Mouse (Mus musculus) adrenal gland, adult 2 months (tissue): ENCODE measurements around the gene Plk3. TPM values are rescaled to one million over a fixed set of nuclear protein-coding genes. Genes with fewer than 3 reads are reported as not detected.

Experiments
- DNase-seq: peaks from one replicate; pipeline ENCODE4 v3.0.0; 2021
- polyA plus RNA-seq: library from polyadenylated mRNA; depleted of rRNA; stranded (reverse); fragments of >200 nt; gene quantifications from 2 replicates; pipeline ENCODE4 v1.2.3, GENCODE M21; 2012
- total RNA-seq, 2 experiments: library from RNA; stranded (reverse); gene quantifications; 2 replicates each; pipeline ENCODE4 v1.2.3; 2021

Plk3 gene
- total and polyA plus RNA-seq, 3 experiments: 8.4 to 23.6 (median 11.3) TPM

DNA sequence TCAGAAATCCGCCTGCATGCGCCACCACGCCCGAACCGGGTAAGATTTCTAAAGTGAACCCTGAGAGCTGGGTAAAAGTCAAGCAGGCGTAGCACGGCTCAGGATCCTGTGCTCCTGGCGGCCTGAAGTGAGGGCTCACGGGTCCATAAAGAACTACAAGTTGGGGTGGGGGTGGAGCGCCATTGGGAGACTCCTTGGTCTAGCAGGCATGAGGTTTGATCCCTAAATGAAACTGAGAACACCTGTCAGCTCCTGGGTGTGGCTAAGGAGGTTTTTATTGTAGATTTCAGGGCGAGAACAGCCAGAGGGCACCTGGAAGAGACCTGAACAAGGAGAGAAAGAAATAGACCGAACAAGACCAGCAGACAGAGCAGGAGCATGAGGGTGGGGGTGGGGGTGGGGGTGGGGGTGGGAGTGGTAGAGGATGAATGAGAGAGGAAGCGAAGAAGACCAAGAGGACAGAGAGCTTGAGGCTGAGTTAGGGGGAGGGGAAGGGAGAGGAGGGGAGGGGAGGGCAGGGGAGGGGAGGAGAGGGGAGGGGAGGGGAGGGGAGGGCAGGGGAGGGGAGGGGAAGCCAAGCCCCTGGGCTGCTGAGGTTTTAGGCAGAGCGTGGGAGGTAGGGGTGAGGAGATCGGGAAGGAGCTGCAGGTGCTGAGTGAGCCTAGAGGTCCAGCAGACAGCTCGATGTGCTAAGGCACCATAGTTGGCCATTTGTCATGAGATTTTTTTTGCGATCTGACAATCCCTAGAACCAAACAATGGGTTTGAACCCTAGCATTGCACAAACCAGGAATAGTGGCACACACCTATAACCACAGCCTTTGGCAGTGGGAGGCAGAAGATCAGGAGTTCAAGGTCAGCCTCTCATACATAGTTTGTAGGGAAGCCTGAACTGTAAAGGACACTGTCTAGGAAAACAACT, 4.8 kb upstream of the Plk3 start:
- no peak for DNase-seq

DNA sequence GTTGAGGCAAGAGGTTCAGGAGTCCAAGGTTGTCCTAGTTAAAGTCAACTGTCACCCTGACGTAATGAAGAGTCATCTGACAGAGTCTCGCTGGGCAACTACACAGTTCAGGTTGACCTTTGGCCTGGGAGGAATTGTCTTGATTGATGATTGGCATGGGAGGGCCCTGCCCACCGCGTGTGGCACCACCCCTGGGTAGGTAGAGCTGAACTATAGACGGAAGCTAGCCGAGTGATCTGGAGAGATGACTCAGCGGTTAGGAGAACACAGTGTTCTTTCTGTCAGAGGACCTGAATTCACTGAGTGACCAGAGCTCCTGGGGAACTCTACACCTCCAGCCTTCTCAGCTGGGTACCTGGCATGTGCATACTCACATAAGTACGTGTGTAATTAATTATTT, 2.3 kb upstream of the Plk3 start:
- DNase-seq: peak; percentile 91

DNA sequence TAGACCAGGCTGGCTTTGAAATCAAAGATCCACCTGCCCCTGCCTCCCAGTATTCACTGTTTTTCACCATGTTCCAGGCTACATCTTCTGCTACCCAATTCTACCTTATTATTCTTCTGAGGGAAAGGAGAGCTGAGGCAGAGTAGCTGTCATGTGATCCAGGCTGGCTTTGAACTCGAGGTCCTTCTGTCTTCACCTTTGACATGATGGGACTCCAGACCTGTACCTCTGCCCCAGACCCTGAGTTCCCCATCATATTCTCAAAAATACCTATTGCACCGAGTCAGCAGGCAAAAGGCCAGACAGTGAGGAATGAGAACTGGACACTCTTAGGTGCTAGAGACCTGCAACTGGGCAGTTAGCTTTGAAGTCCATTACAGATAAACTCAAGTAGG, 835 bp upstream of the Plk3 start:
- DNase-seq: no peak

DNA sequence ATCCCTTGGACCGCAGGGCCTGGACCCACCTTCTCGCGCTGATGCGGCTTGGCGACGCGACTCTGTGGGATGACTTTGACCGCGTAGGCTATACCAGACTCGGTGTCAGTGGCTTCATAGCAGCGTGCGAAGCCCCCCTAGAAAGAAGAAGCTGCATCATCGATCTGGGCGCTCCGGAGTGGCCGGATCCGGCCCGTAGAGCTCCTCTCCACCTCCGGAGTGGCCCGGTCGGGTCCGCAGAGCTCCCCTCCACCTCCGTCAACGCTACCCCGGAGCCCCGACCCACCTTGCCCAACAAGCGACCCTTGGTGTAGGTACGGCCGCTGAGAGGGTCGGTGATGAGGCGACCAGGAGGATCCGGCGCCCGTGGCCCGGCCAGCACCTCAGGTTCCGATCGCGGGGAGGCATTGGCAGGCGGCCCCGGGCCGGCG, 382 bp downstream of the Plk3 start:
- no peak for DNase-seq

DNA sequence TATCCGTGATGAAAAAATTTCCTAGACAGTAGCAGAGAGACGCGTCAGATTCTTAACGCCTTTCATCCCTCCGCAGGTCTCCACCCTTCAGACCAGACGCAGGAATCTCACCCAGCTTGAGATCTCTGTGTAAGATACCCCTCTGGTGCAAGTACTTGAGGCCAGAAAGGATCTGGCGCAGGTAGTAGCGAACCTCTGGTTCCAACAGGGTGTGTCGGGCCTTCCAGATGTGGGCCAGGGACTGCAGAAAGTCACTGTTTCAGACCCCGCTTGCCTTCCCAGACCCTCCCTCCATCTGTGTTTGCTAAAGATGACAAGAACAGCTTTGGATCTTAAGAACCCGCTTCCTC, 994 bp downstream of the Plk3 start:
- DNase-seq: no peak

DNA sequence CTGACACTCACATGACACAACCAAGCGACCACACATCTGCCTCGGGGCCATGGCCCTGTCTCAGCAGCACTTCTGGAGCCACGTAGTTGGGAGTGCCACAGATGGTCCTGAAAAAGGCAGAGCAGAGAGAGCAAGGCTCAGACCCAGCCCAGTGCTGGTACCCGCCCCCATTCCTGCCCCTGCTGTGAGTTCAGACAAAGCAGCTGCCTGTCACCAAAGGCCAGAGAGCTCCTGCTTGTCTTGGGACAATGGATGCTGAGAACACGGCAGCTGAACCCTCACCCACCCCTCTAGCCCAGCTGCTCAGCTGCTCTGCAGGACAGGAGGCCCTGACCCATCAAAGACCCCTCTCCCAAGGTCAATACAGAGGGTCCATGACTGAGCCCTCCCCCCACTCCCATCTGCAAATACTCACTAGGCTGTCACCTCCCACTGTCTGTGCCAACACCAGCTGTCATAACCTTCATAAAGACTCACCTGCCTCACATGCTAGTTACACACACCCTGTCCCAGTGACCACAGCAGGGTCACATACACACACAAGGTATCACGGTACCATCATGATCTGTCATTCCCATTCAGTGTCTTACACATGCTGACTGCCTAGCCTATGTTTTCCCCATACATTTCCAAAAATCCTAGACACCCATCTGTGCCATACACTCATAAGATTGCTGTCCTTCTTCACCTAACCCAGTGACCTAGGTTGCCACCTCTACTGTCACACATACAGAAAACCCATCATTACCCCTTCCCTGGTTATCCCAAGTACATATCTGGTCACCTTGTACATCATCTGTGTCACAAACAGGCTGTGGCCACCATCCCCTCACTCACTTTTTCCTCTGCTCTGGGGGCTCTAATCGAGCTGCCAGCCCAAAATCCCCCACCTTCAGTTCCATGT, 1.6 kb downstream of the Plk3 start:
- DNase-seq: no peak

DNA sequence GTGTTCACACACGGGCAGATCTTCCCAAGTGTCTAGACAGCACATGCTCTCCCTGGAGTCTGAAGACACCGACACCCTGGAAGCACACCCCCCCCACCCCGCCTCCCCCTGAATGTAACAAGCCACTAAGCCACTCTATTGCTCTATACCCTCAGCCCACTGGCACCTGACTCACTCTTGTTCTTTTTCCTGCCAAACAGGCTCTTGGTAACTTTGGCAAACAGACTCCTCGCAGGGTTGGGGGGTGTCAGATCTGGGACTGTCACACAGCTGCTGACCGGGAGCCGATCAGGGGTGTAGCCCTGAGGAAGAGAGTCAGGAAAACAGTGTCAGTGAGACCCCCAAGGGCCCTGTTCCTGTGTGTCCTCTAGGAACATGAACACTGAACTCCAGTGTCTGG, 2.6 kb downstream of the Plk3 start:
- DNase-seq: no peak

DNA sequence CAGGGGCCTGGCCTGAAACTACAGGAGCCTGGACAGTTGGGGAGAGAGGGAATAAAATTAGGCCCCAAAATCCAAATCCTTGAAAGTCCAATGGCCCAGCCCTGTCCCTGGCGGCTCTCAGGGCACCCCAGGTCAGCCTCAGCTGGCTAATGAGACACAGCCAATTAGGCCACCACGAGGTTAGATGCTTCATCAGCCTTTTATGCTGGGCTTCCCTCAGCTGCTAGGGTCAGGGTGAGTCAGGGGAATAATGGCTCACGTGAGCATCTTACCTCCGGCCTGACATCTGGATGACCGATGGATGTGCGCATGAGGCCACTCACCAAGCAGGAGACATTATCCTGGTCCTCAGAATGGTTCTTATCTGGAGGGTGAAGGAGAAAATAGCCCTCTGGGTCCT, 3.0 kb downstream of the Plk3 start:
- no peak for DNase-seq

DNA sequence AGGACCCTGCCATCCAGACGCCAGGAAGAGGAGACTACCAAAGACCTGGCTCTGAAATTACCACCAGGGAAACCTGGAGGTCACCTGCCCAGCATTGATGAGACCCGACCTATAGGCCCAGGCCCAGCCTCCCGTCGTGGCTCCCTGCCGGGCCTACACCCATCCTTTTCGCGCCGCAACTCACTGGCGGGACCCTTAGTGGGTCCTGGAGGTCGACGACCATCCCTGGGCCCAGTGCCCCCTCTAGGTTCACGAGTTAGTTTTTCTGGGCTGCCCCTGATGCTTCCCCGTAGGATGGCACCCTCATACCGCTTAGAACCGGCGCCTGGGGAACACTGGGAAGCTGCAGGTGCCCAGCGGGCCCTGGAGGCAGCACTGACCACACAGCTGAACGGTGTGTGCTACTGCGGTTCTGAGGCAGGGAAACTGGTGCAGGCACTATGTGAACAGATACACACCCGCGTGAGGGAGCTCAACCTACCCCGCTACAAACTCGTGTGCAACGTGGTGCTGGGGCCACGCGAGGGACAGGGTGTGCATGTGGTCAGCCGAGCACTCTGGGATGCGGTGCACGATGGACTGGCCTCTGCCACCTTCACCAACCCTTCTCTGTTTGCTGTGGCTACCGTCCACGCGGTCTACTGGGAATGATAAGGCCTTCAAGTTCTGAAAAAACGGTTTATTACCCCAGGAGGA, 5.6 kb downstream of the Plk3 start:
- DNase-seq: no peak

DNA sequence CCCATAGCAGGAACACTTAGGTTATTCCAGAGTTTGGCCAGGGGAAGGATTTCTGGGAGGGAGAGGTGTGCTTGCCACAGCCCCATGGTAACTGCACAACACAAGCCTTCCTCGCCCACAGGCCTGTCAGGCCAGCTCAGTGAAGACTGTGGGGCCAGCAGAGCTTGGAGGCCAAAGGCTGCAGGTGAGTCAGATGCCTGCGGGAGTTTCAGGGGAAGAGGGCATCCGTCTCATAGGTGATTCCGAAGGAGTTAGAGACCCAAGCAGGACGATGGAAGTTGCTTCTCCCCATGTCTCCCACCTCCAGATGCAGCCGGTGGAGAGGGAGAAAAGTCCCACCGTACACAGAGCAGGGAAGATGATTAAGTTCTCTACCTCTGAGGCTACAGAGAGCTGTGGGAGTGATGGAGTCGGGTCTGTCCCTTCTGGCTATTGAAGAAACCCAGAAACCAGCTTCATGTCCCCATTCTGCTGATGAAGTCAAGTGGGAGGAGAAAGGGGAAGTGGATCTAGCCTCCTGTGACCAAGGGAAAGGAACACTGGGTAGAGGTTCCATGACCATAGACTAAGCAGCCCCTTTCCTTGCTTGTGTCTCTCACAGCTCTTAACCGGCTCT, 7.0 kb downstream of the Plk3 start, which contains the start of gene Tctex1d4:
TSS of gene Tctex1d4 (plus strand) at position 120 of the 616 bp plus-strand sequence.
- no peak for DNase-seq

DNA sequence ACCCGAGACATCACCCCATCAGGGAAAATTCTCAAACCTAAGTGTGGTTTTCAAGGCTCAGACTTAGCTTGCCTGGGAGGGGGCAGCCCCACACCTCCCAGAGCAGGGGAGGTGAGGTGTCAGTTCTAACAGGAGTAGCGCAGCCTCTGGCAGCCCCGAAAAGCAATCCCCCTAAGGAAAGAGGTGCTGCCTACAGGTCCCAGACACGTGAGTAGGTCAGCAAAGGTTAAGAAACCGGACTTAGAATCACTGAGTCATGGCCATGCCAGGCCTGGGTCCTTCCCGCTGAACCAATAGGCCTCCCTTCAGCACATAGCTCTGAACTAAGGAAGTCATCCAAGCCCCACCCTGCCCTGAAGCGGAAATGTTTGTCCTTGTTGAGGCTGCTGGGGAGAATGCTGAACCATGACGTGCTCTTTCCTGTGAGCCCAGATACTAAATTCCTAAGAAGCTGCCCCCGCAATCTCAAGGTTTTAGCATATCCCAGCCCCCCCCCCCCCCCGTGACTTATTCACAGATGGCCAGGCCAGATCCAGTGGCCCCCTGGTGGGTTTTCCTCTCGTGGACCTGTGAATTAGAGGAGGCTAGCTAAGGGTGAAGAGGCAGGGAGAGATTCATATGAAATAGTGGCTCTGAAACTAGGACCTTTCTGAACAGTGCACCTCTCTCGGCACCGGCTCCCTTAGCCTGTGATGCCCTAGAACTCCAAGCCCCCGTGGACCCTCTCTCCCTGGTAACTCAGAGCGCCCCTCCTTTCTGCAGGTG, 7.7 kb downstream of the Plk3 start:
- DNase-seq: peak; percentile 87

DNA sequence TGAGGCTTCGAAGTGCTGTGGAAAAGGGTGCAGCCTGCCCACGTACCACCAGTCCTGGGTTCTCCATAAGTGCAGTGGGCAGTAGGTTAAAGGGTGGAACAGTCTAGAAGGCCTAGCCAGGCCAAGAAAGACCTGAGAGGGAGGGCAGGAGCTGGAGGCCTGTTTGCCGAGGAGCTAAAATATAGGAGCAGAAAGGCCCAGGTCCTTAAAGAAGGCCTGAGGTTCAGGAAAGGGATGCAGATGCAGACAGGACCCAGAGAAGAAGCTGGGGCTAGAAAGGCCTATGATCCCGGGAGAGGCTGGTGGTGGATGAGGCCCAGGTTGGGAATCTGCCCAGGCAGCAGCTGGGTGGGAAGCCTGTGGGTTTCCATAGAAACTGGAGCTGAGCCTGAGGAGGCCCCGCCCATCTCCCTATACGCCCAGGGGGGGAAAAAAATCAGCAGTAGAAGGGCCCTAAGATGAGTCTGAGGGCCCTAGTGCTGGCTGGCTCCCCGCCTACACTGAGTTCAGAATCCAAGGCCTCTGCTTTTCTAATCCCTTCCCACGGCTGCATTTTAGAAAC, 8.3 kb downstream of the Plk3 start, which contains the start of gene Btbd19:
TSS of gene Btbd19 (minus strand) at position 378 of the 562 bp plus-strand sequence.
- DNase-seq: peak; percentile 58

DNA sequence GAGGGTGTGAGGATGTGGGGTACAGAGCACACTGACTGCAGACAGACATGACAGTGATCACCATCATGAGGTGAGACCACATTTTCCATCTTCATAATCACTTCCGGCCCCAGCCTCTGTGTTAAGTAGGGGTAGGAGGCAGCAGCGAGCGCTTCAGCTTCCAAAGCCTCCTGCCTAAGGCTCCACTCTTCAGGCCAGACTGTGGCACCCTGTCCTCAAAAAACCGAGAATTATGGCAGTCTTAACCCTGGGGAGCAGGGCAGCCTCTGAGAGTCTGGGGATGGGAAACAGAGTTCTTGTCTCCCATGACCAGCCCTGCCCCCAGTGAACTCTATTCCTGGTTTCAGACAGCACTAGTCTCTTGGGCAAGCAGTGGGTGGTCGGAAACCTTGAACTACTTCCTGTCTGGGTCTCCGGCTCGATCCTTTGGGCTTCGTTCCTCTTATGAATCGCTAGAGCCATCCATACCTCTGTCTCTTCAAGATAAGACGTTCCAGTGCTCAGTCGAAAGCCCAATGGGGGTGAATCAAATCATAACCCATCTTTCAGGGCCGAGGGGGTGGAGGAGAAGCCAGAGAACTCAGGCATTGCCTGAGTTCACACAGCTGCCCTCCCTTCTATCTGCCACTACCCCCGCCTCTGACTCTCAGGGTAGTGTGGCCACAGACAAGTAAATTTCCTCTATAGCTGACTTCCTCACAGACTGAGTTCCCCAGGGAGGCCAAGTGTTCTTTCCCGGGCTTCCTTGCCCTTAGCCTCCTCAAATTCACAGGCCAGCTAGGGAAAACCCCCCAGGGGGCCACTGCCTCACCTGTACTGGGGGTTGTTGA, 9.0 kb downstream of the Plk3 start:
- peak; percentile 61 for DNase-seq

DNA sequence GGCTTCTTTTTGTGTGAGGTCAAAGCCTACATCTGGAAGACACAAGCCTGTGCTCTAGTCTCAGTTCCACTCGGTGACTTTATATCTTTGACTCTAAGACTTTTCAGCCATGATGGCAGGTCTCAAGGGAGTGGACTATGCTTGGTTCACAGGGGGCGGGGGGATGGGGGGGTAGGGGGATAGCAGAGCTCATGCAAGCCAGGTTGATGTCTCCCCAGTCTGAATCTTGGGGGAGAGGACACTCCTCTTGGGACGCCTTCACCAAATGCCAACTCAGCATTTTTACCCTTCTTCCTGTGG, 9.6 kb downstream of the Plk3 start:
- no peak for DNase-seq

DNA sequence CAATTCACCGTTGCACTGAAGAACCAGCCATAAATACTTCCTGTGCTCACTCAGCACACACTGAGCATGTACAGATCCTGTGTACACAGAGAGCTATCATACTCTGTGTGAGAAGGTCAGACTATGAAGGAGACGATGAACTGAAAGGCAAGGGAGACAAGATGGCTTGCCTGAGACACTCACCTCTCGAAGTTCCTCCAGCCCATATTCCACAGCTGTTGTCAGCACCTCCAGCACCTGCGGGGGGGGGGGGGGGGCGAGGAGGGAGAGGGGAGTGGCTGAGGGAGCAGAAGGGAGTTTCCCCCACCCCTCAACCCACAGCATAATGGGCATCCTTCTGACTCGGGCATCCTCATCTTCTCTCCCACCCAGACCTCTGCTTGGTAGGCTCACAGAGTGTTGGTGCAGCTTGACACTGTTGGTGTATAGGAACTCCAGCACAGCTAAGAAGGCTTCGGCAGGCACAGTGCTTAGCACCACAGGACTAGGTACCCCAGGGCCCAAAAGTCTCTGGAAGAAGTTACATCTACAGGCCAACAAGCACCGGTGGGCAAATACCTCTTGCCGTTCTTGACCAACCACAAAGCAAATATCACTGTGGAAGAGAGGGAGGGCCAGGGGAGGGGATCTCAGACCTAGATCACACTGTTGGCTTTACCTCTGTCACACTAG, 10.1 kb downstream of the Plk3 start:
- DNase-seq: no peak

DNA sequence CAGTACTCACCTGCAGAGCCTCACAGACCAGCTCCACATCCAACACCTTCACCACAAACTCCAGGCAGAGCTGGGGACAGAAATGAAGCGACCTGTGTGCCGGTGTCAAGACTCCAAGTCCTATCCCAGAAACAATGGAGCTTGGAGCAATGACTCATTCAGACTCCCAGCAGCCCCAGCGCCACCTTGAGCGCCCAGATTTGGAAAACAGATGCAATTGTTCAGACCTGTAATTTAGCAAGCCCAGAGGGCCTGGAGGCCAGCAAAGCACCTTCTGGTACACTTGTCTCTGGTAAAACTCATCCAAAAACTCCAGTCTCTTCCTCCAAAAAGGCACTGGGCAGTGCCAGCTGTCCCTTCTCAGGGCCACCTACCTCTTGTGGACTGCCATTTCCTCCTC, 11.6 kb downstream of the Plk3 start:
- no peak for DNase-seq

DNA sequence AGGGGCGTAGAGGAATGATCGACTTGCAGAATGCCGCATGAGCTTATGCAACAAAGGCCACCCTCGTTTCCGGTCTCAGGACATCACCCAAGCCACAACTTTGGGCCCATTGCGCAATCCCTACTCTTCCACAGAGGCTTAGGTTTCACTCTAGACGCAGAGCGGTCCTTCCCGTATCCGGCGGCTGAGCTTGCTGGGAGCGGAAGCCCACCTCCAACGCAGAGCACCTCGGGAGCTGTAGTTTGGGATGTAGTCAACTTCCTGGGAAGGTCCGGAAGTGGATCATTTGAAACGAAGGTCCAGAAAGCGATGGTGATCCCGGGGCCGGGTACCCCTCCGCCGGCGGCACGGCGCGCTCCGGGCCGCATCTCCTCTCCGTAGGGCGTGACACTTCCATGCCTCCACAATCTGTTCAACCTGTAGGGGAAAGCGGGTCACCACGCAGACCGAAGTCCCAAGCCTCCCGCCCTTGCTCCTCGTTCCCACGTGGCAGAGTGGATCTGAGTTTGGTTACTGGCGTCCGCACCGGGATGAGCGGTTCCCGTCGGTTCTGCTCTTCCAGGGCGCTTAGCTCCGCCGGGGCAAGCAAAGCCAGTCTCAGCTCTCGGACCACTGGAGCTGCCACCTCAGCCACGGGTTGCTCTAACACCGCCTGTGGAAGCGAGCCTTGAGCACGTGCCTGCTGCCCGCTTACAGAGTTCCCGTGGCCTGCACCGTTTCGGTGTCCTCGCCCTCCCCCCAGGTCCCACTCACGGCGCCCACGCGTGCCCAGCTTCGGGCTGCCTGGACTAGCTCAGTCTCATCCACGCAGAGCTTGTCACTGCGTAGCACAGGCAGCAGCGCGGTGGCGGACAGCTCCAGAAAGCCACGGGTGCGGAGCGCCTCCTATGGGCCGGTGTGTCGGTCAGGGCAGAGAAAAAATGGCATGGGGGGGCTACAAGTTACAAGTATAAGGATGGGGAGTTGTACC, 13.0 kb downstream of the Plk3 start:
- peak; percentile 96 for DNase-seq

DNA sequence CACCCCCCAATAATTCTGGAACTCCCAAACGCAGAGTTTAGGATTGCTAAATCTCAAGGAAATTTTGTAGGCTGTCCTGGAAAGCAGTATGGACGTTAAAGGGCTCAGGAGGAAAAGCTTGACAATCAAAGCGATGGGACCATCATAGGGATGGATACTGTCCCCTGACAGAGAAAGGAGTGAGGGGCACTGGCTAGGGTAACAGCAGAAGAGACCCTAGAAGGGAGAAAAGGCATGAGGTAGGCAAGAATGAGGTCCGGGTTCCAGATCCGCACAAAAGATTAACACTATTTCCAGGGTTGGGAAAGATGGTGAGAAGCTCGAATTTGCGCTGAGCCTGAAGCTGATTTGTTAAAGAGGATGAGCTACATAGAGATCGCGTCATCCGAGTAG, 13.7 kb downstream of the Plk3 start:
- no peak for DNase-seq
